Mouse (Mus musculus) brain, embryonic 14.5 days (tissue): ENCODE measurements around the gene Dgkg.

Experiments used
- CTCF ChIP-seq: fragments of 200-500 bp; IDR thresholded peaks from 2 replicates; pipeline ENCODE4 v1.5.1; 2012; ENCODE audit warnings: inconsistent platforms, mild to moderate bottlenecking, moderate library complexity, borderline replicate concordance; ENCODE audit not compliant: insufficient read depth, insufficient read length; ENCODE audit errors: extremely low read depth
- POLR2A ChIP-seq: fragments of 200-500 bp; IDR thresholded peaks from 2 replicates; pipeline ENCODE4 v1.6.1; 2012; ENCODE audit warnings: mild to moderate bottlenecking, inconsistent platforms, borderline replicate concordance; ENCODE audit not compliant: poor library complexity, insufficient read depth, insufficient read length, severe bottlenecking; ENCODE audit errors: extremely low read depth

DNA sequence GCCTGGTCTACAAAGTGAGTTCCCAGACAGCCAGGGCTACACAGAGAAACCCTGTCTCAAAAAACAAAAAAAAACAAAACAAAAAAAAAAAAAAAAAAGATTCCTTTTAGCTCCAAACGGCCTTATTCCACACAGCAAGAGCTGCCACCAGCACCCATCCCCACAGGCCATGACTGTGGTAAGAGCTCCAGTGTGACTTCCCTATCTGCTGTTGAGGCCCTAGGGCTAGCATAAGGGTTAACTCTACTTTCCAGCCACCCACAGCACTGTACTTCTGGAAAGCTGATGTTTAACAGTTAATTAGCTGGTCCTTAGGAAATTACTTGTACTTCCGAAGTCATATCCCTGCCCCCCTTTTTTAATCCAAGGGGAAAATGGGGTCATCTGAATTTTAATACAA, 225.7 kb downstream of the Dgkg start:
- TF ChIP-seq CTCF (no peak), POLR2A (no peak)
